Mouse (Mus musculus): ENCODE measurements around the gene Zic1. TPM values are rescaled to one million over a fixed set of nuclear protein-coding genes. Genes with fewer than 3 reads are reported as not detected.

The Zic1 gene
- polyA plus RNA-seq, 1 experiment, result 0.13 TPM

- peaks cover 1% of the 10 kb centered on the region for H3K4me1 ChIP-seq (ENCODE audit: control insufficient read depth, insufficient read depth, low read length)
- H3K27me3 ChIP-seq (ENCODE audit: control insufficient read depth, insufficient read depth, low read length, poor library complexity, severe bottlenecking), result peaks cover 19% of the 10 kb centered on the region
- peaks cover 7% of the 10 kb centered on the region; the same call in 1 of the 2 replicates for H3K9me3 ChIP-seq (replicated peaks; ENCODE audit: control insufficient read depth, insufficient read depth, low read length, poor library complexity, severe bottlenecking)
- no peaks in the 10 kb centered on the region for H3K36me3 ChIP-seq (ENCODE audit: control insufficient read depth, insufficient read depth, low read length, poor library complexity, severe bottlenecking)
- H3K27ac ChIP-seq (ENCODE audit: insufficient read depth, low read length), result no peak overlapping the region
- TF ChIP-seq POLR2A (IDR thresholded peaks at IDR 0.05; ENCODE audit: insufficient read depth, low read length), result no peak
- TF ChIP-seq CTCF (IDR thresholded peaks at IDR 0.05; ENCODE audit: low read depth, low read length), result no peak
- TF ChIP-seq EP300 (IDR thresholded peaks at IDR 0.05; ENCODE audit: insufficient read depth, low read depth, low read length), result no peak
- H3K4me3 ChIP-seq (ENCODE audit: low read depth, low read length), result no peak overlapping the region
- H3K9ac ChIP-seq (ENCODE audit: low read depth, poor library complexity, severe bottlenecking), result no peak overlapping the region
Observed at GRCm38 (mm10) chr9:91385561-91386430, 20.2 kb upstream of the Zic1 start.

GRCm38 (mm10) chr9:91384693-91385560, 19.3 kb upstream of the Zic1 start:
- no peak overlapping the region for H3K27ac ChIP-seq (ENCODE audit: insufficient read depth, low read length)
- H3K4me1 ChIP-seq (ENCODE audit: control insufficient read depth, insufficient read depth, low read length), result peaks cover 1% of the 10 kb centered on the region
- no peaks in the 10 kb centered on the region for H3K36me3 ChIP-seq (ENCODE audit: control insufficient read depth, insufficient read depth, low read length, poor library complexity, severe bottlenecking)
- TF ChIP-seq EP300 (IDR thresholded peaks at IDR 0.05; ENCODE audit: insufficient read depth, low read depth, low read length) (no peak), CTCF (IDR thresholded peaks at IDR 0.05; ENCODE audit: low read depth, low read length) (no peak), POLR2A (IDR thresholded peaks at IDR 0.05; ENCODE audit: insufficient read depth, low read length) (no peak)
- H3K27me3 ChIP-seq (ENCODE audit: control insufficient read depth, insufficient read depth, low read length, poor library complexity, severe bottlenecking), result peaks cover 27% of the 10 kb centered on the region
- no peak overlapping the region for H3K9ac ChIP-seq (ENCODE audit: low read depth, poor library complexity, severe bottlenecking)
- H3K9me3 ChIP-seq (replicated peaks; ENCODE audit: control insufficient read depth, insufficient read depth, low read length, poor library complexity, severe bottlenecking), result peaks cover 7% of the 10 kb centered on the region; the same call in 1 of the 2 replicates
- H3K4me3 ChIP-seq (ENCODE audit: low read depth, low read length), result no peak overlapping the region

GRCm38 (mm10) chr9:91384136-91384500, 18.5 kb upstream of the Zic1 start:
- peaks cover 1% of the 10 kb centered on the region for H3K4me1 ChIP-seq (ENCODE audit: control insufficient read depth, insufficient read depth, low read length)

GRCm38 (mm10) chr9:91383441-91384135, 18.0 kb upstream of the Zic1 start:
- no peak overlapping the region for H3K27ac ChIP-seq (ENCODE audit: insufficient read depth, low read length)
- H3K4me3 ChIP-seq (ENCODE audit: low read depth, low read length), result peak overlapping the region; percentile 62
- peaks cover 7% of the 10 kb centered on the region; the same call in 1 of the 2 replicates for H3K9me3 ChIP-seq (replicated peaks; ENCODE audit: control insufficient read depth, insufficient read depth, low read length, poor library complexity, severe bottlenecking)
- peaks cover 34% of the 10 kb centered on the region for H3K27me3 ChIP-seq (ENCODE audit: control insufficient read depth, insufficient read depth, low read length, poor library complexity, severe bottlenecking)
- H3K9ac ChIP-seq (ENCODE audit: low read depth, poor library complexity, severe bottlenecking), result no peak overlapping the region
- H3K4me1 ChIP-seq (ENCODE audit: control insufficient read depth, insufficient read depth, low read length), result peaks cover 1% of the 10 kb centered on the region
- H3K36me3 ChIP-seq (ENCODE audit: control insufficient read depth, insufficient read depth, low read length, poor library complexity, severe bottlenecking), result no peaks in the 10 kb centered on the region
- TF ChIP-seq POLR2A (IDR thresholded peaks at IDR 0.05; ENCODE audit: insufficient read depth, low read length), result no peak

More at GRCm38 (mm10) chr9:91384136-91384500, 18.5 kb upstream of the Zic1 start:
- no peak for TF ChIP-seq EP300 (IDR thresholded peaks at IDR 0.05; ENCODE audit: insufficient read depth, low read depth, low read length)
- no peak for TF ChIP-seq POLR2A (IDR thresholded peaks at IDR 0.05; ENCODE audit: insufficient read depth, low read length)
- TF ChIP-seq CTCF (IDR thresholded peaks at IDR 0.05; ENCODE audit: low read depth, low read length), result peak; percentile 17
- Histone ChIP-seq H3K4me3 (ENCODE audit: low read depth, low read length) (peak overlapping the region; percentile 62), H3K27me3 (ENCODE audit: control insufficient read depth, insufficient read depth, low read length, poor library complexity, severe bottlenecking) (peaks cover 32% of the 10 kb centered on the region), H3K27ac (ENCODE audit: insufficient read depth, low read length) (no peak overlapping the region), H3K36me3 (ENCODE audit: control insufficient read depth, insufficient read depth, low read length, poor library complexity, severe bottlenecking) (no peaks in the 10 kb centered on the region), H3K9me3 (replicated peaks; ENCODE audit: control insufficient read depth, insufficient read depth, low read length, poor library complexity, severe bottlenecking) (peaks cover 7% of the 10 kb centered on the region; the same call in 1 of the 2 replicates), H3K9ac (ENCODE audit: low read depth, poor library complexity, severe bottlenecking) (no peak overlapping the region)

GRCm38 (mm10) chr9:91382471-91383255, 17.1 kb upstream of the Zic1 start:
- no peak overlapping the region for H3K27ac ChIP-seq (ENCODE audit: insufficient read depth, low read length)
- H3K4me3 ChIP-seq (ENCODE audit: low read depth, low read length), result no peak overlapping the region
- peaks cover 1% of the 10 kb centered on the region for H3K4me1 ChIP-seq (ENCODE audit: control insufficient read depth, insufficient read depth, low read length)
- peaks cover 7% of the 10 kb centered on the region; the same call in 1 of the 2 replicates for H3K9me3 ChIP-seq (replicated peaks; ENCODE audit: control insufficient read depth, insufficient read depth, low read length, poor library complexity, severe bottlenecking)
- H3K9ac ChIP-seq (ENCODE audit: low read depth, poor library complexity, severe bottlenecking), result no peak overlapping the region
- peaks cover 37% of the 10 kb centered on the region for H3K27me3 ChIP-seq (ENCODE audit: control insufficient read depth, insufficient read depth, low read length, poor library complexity, severe bottlenecking)
- no peak for TF ChIP-seq CTCF (IDR thresholded peaks at IDR 0.05; ENCODE audit: low read depth, low read length)
- TF ChIP-seq POLR2A (IDR thresholded peaks at IDR 0.05; ENCODE audit: insufficient read depth, low read length), result no peak
- no peak for TF ChIP-seq EP300 (IDR thresholded peaks at IDR 0.05; ENCODE audit: insufficient read depth, low read depth, low read length)
- no peaks in the 10 kb centered on the region for H3K36me3 ChIP-seq (ENCODE audit: control insufficient read depth, insufficient read depth, low read length, poor library complexity, severe bottlenecking)

Data from ES-Bruce4 (cell line).